Mouse (Mus musculus): ENCODE data around the gene 1600014C23Rik. TPM values are rescaled to one million over a fixed set of nuclear protein-coding genes. Genes with fewer than 3 reads are reported as not detected.

The 1600014C23Rik gene
- polyA plus RNA-seq, 1 experiment from 2014 or later = 0.68 TPM

Other genes with a start within 250 kb of the 1600014C23Rik start
- gene Aars2, start 227.0 kb downstream of the 1600014C23Rik start, polyA plus RNA-seq (2015; fragmentation: Nextera tagmentation; extraction: Ambion mirVana) = 21.7 and 24.6 TPM in 2 replicates
- gene Tcte1, start 210.4 kb downstream of the 1600014C23Rik start, polyA plus RNA-seq (2015; fragmentation: Nextera tagmentation; extraction: Ambion mirVana) = 0.14 and 0.22 TPM in 2 replicates
- gene Tmem151b, start 184.2 kb downstream of the 1600014C23Rik start, polyA plus RNA-seq (2015; fragmentation: Nextera tagmentation; extraction: Ambion mirVana) = 3.1 and 3.4 TPM in 2 replicates
- 5.3 and 5.7 TPM in 2 replicates for gene Nfkbie, start 178.1 kb downstream of the 1600014C23Rik start, polyA plus RNA-seq (2015; fragmentation: Nextera tagmentation; extraction: Ambion mirVana)
- gene Slc35b2, start 170.0 kb downstream of the 1600014C23Rik start, polyA plus RNA-seq (2015; fragmentation: Nextera tagmentation; extraction: Ambion mirVana) = 142 TPM in 2 replicates
- 1,881 and 1,940 TPM in 2 replicates for gene Hsp90ab1, start 160.6 kb downstream of the 1600014C23Rik start, polyA plus RNA-seq (2015; fragmentation: Nextera tagmentation; extraction: Ambion mirVana)
- gene Slc29a1, start 134.2 kb downstream of the 1600014C23Rik start, polyA plus RNA-seq (2015; fragmentation: Nextera tagmentation; extraction: Ambion mirVana) = 100 and 102 TPM in 2 replicates
- 5.7 and 6.3 TPM in 2 replicates for gene Mymx, start 131.7 kb downstream of the 1600014C23Rik start, polyA plus RNA-seq (2015; fragmentation: Nextera tagmentation; extraction: Ambion mirVana)
- gene Capn11, start 74.5 kb downstream of the 1600014C23Rik start, polyA plus RNA-seq (2015; fragmentation: Nextera tagmentation; extraction: Ambion mirVana) = 0.57 and 0.87 TPM in 2 replicates
- 144 and 152 TPM in 2 replicates for gene Mrpl14, start 47.5 kb downstream of the 1600014C23Rik start, polyA plus RNA-seq (2015; fragmentation: Nextera tagmentation; extraction: Ambion mirVana)
- gene Tmem63b, start 46.9 kb downstream of the 1600014C23Rik start, polyA plus RNA-seq (2015; fragmentation: Nextera tagmentation; extraction: Ambion mirVana) = 35.3 and 39.4 TPM in 2 replicates